Mouse (Mus musculus) kidney, embryonic 14.5 days (tissue): Measurements from ENCODE around the gene Nrip2. TPM values are rescaled to one million over a fixed set of nuclear protein-coding genes. Genes with fewer than 3 reads are reported as not detected.
A peak's percentile ranks its signal among the peaks of the same experiment; 100 is the strongest.

Source experiments
- ATAC-seq: fragments of 200-750 bp; cut with Nextera tagmentation; 2 replicates; pipeline ENCODE4 v1.8.0; 2017; ENCODE audit warnings: moderate number of reproducible peaks, mild to moderate bottlenecking, moderate TSS enrichment, moderate library complexity; ENCODE audit not compliant: low FRiP score, low TSS enrichment
- H3K27ac ChIP-seq: fragments of 300-500 bp; sonication (generic); 2 replicates; pipeline ENCODE4 v1.5.1; 2014; ENCODE audit warnings: low read depth, mild to moderate bottlenecking, low read length, moderate library complexity, mixed read lengths
- H3K27me3 ChIP-seq: fragments of 300-500 bp; sonication (generic); 2 replicates; pipeline ENCODE4 v1.6.1; 2014; ENCODE audit warnings: mild to moderate bottlenecking, low read length; ENCODE audit not compliant: control insufficient read depth, insufficient read depth
- H3K36me3 ChIP-seq: fragments of 300-500 bp; sonication (generic); 2 replicates; pipeline ENCODE4 v1.6.1; 2014; ENCODE audit warnings: low read length, mixed read lengths; ENCODE audit not compliant: control insufficient read depth, insufficient read depth
- H3K4me1 ChIP-seq: fragments of 300-500 bp; sonication (generic); 2 replicates; pipeline ENCODE4 v1.6.1; 2014; ENCODE audit warnings: low read length, mixed read lengths; ENCODE audit not compliant: control insufficient read depth, insufficient read depth
- H3K4me2 ChIP-seq: fragments of 300-500 bp; sonication (generic); replicated peaks from 2 replicates; pipeline ENCODE4 v1.6.1; 2014; ENCODE audit warnings: low read depth, mild to moderate bottlenecking, low read length
- H3K4me3 ChIP-seq: fragments of 300-500 bp; sonication (generic); 2 replicates; pipeline ENCODE4 v1.5.1; 2014; ENCODE audit warnings: mild to moderate bottlenecking, low read length
- H3K9ac ChIP-seq: fragments of 300-500 bp; sonication (generic); 2 replicates; pipeline ENCODE4 v1.6.1; 2014; ENCODE audit warnings: low read depth, mild to moderate bottlenecking, low read length, moderate library complexity
- H3K9me3 ChIP-seq: fragments of 300-500 bp; sonication (generic); 2 replicates; pipeline ENCODE4 v1.6.1; 2016; ENCODE audit warnings: low read length; ENCODE audit not compliant: control insufficient read depth
- WGBS: fragments of 180-500 bp; shearing (Covaris S2); extraction: QIAGEN DNeasy Blood & Tissue Kit; methylation state at CpG from one replicate; pipeline ENCODE4 v1.1.7; 2014; 5-methylcytosine and 5-hydroxymethylcytosine counted together
- polyA plus RNA-seq: library from polyadenylated mRNA; unstranded; fragments of >200 nt; fragmentation: Nextera tagmentation; extraction: Ambion mirVana; gene quantifications from 2 replicates; pipeline ENCODE4 v1.2.1, GENCODE M21; 2014

Gene Nrip2
- 13.3 and 17.9 TPM in 2 replicates for polyA plus RNA-seq

GRCm38 (mm10) chr6:128398996-128399395 is at the start of gene Nrip2:
Nrip2 (plus strand) TSS chr6:128399296.
- ATAC-seq = no peak
- peak within 1 kb of the TSS; percentile 40; the same call in 1 of the 2 replicates for H3K9ac ChIP-seq
- peak within 1 kb of the TSS; percentile 78; the same call in 1 of the 2 replicates for H3K27ac ChIP-seq
- H3K27me3 ChIP-seq = no peaks in the 10 kb centered on the region
- peaks cover 8% of the 10 kb centered on the region; the same call in 1 of the 2 replicates for H3K4me1 ChIP-seq
- H3K4me3 ChIP-seq = peak within 1 kb of the TSS; percentile 28
- H3K9me3 ChIP-seq = no peaks in the 10 kb centered on the region
- no peaks in the 10 kb centered on the region for H3K36me3 ChIP-seq
- peak within 1 kb of the TSS; percentile 47 for H3K4me2 ChIP-seq
- 71% methylated on average over 3 of the region's 3 CpGs for WGBS

- no peak for ATAC-seq
- Histone ChIP-seq H3K4me1 (peaks cover 8% of the 10 kb centered on the region), H3K27me3 (no peaks in the 10 kb centered on the region), H3K9me3 (no peaks in the 10 kb centered on the region), H3K4me3 (no peak overlapping the region), H3K27ac (no peak overlapping the region; the same call in 1 of the 2 replicates), H3K4me2 (no peak overlapping the region), H3K36me3 (peaks cover 7% of the 10 kb centered on the region), H3K9ac (no peak overlapping the region)
- WGBS = 42% methylated on average over 7 of the region's 7 CpGs
These were observed 49.4 kb upstream of the Nrip2 start for GRCm38 (mm10) chr6:128349711-128350110.

- H3K4me2 ChIP-seq = peak overlapping the region; percentile 13; the same call in 1 of the 2 replicates
- H3K4me1 ChIP-seq = peaks cover 11% of the 10 kb centered on the region
- H3K4me3 ChIP-seq = no peak overlapping the region
- no peak overlapping the region for H3K9ac ChIP-seq
- H3K27me3 ChIP-seq = no peaks in the 10 kb centered on the region
- peaks cover 29% of the 10 kb centered on the region for H3K36me3 ChIP-seq
- H3K27ac ChIP-seq = no peak overlapping the region
- 41% methylated on average over 3 of the region's 3 CpGs for WGBS
- no peaks in the 10 kb centered on the region for H3K9me3 ChIP-seq
- no peak for ATAC-seq
These were observed 45.0 kb upstream of the Nrip2 start for GRCm38 (mm10) chr6:128354140-128354539.

- H3K9me3 ChIP-seq = no peaks in the 10 kb centered on the region
- peak overlapping the region; percentile 84 for H3K9ac ChIP-seq
- H3K4me3 ChIP-seq = peak overlapping the region; percentile 86
- WGBS = 0% methylated on average over 21 of the region's 28 CpGs
- no peaks in the 10 kb centered on the region for H3K27me3 ChIP-seq
- peaks cover 29% of the 10 kb centered on the region for H3K36me3 ChIP-seq
- ATAC-seq = peak; percentile 74
- peak overlapping the region; percentile 90 for H3K27ac ChIP-seq
- peak overlapping the region; percentile 74 for H3K4me2 ChIP-seq
- H3K4me1 ChIP-seq = peaks cover 11% of the 10 kb centered on the region
These were observed 43.9 kb upstream of the Nrip2 start for GRCm38 (mm10) chr6:128355201-128355681.

- Histone ChIP-seq H3K36me3 (peaks cover 25% of the 10 kb centered on the region), H3K27ac (peak within 1 kb of the TSS; percentile 90), H3K27me3 (no peaks in the 10 kb centered on the region), H3K4me1 (peaks cover 11% of the 10 kb centered on the region), H3K9me3 (no peaks in the 10 kb centered on the region), H3K4me3 (peak within 1 kb of the TSS; percentile 86), H3K9ac (peak within 1 kb of the TSS; percentile 84), H3K4me2 (peak within 1 kb of the TSS; percentile 74)
- ATAC-seq = peak; percentile 99
- under 1% methylated on average over 42 of the region's 42 CpGs for WGBS
These were observed 43.2 kb upstream of the Nrip2 start, which contains the start of gene Tulp3 for GRCm38 (mm10) chr6:128355726-128356416. Tulp3 (minus strand) TSS chr6:128355851.

- no peak overlapping the region for H3K4me3 ChIP-seq
- H3K9me3 ChIP-seq = no peaks in the 10 kb centered on the region
- peaks cover 16% of the 10 kb centered on the region for H3K4me1 ChIP-seq
- ATAC-seq = no peak
- no peak overlapping the region for H3K4me2 ChIP-seq
- H3K36me3 ChIP-seq = peaks cover 25% of the 10 kb centered on the region
- WGBS = 17% methylated on average over 2 of the region's 2 CpGs
- H3K9ac ChIP-seq = no peak overlapping the region
- no peak overlapping the region for H3K27ac ChIP-seq
- H3K27me3 ChIP-seq = no peaks in the 10 kb centered on the region
These were observed 40.1 kb upstream of the Nrip2 start for GRCm38 (mm10) chr6:128358999-128359398.

- H3K9ac ChIP-seq = peak overlapping the region; percentile 90
- peaks cover 36% of the 10 kb centered on the region for H3K36me3 ChIP-seq
- 19% methylated on average over 9 of the region's 9 CpGs for WGBS
- H3K4me1 ChIP-seq = peaks cover 16% of the 10 kb centered on the region
- no peak for ATAC-seq
- no peaks in the 10 kb centered on the region for H3K27me3 ChIP-seq
- peak overlapping the region; percentile 94 for H3K4me3 ChIP-seq
- no peaks in the 10 kb centered on the region for H3K9me3 ChIP-seq
- H3K27ac ChIP-seq = peak overlapping the region; percentile 92
- peak overlapping the region; percentile 78 for H3K4me2 ChIP-seq
These were observed 37.2 kb upstream of the Nrip2 start for GRCm38 (mm10) chr6:128361901-128362300.

GRCm38 (mm10) chr6:128362381-128363006 is 36.6 kb upstream of the Nrip2 start, which contains the start of the genes Rhno1 and Foxm1:
Rhno1 (minus strand) TSS chr6:128362911.
Foxm1 (plus strand) TSS chr6:128362967.
- Histone ChIP-seq H3K36me3 (peaks cover 36% of the 10 kb centered on the region), H3K4me1 (peaks cover 16% of the 10 kb centered on the region), H3K9ac (peak within 1 kb of the TSS; percentile 90), H3K4me3 (peak within 1 kb of the TSS; percentile 94), H3K4me2 (peak within 1 kb of the TSS; percentile 78), H3K9me3 (no peaks in the 10 kb centered on the region), H3K27ac (peak within 1 kb of the TSS; percentile 92), H3K27me3 (no peaks in the 10 kb centered on the region)
- WGBS = under 1% methylated on average over 64 of the region's 76 CpGs
- ATAC-seq = peak; percentile 91
